Mouse (Mus musculus) heart, postnatal 36 days (tissue): ENCODE data around the gene Lhpp. TPM values are rescaled to one million over a fixed set of nuclear protein-coding genes. Genes with fewer than 3 reads are reported as not detected.

Experiments used
- DNase-seq, 2 experiments: peaks; one replicate each; pipeline ENCODE4 v3.0.0; 2021 to 2022
- intact Hi-C: fragments of 180-260 bp; cut with DNase I; formaldehyde crosslinking; loops from one replicate; pipeline ENCODE4 v1.15.1; 2025
- total RNA-seq, 2 experiments: library from RNA; stranded (reverse); gene quantifications; 2 replicates each; pipeline ENCODE4 v1.2.3; 2021

Lhpp gene
- 10 to 100 TPM; 14.2 to 15.0 TPM for total RNA-seq

- DNase-seq = peak; percentile 79 to 83
- intact Hi-C loops = no loop called here
These were observed at the start of gene Lhpp for GRCm38 (mm10) chr7:132610468-132611318. Gene Lhpp (plus strand): TSS chr7:132610638.

GRCm38 (mm10) chr7:132565831-132566230 is 44.6 kb upstream of the Lhpp start:
- no peak for DNase-seq
- intact Hi-C loops = no loop called here

- DNase-seq = peak; percentile 28 to 42
- intact Hi-C loops = no loop called here
These were observed 41.6 kb upstream of the Lhpp start for GRCm38 (mm10) chr7:132568817-132569216.

DNA sequence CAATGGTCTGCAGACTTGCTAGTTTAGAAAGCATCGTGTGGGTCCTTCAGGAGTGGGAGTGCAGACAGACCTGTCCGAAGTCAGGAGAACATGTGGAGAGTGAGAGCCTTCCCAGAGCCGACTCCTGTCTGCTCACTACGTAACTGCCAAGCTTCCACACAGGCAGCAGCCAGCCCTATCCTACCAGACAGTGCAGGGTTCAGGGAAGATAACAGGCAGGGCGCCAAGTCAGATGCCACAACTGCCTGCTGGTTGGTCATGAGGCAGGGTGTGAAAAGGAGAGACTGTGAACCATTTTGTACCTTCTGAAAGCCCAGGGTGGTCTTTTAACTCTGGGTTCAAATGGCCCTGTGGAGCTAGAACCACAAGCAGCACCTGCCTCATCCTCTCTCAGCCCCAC is 40.4 kb upstream of the Lhpp start:
- intact Hi-C loops = loop anchor here (10.0 kb wide), 1 partner anchor 145 kb away; no protein-coding TSS in a partner anchor
- DNase-seq = peak in 1 of 2 experiments; percentile 40

DNA sequence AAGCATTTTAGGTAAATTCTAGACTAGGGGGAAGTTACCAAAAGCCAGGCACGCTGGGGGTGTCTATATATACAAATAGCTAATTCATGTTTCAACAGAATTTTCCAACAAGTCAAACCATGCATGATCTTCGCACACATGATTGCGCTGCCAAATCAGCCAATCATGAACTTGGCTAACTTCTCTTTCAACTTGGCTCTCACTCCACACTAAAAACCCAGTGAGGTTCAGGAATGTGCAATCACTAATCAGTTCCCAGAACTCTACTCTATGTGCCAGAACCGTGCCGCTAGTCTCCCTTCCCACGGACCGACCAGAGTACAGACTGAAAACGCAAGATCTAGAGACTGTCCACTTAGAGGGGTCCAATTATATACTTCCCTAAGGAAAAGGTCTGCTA is 39.0 kb upstream of the Lhpp start:
- no peak for DNase-seq
- intact Hi-C loops = loop anchor here (10.0 kb wide), 1 partner anchor 143 kb away; no protein-coding TSS in a partner anchor

DNA sequence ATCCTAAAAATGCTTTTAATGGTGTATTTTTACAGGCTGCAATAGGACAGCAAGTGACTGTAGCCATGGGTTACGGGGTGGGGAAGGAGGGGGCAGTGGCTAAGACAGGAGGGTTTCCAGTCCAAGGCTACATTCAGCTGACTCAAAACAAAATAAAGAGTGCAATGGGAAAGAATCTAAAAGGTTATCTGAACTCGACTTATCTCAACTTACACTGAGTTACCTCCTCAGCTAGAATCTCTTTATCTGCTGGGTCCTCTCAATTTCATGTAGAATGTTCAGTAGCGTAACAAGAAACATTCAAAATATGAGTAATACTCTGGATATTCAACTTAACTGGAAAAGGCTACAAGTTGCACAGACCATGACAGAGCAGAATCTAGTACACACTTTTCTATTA is 37.7 kb upstream of the Lhpp start:
- no peak for DNase-seq
- intact Hi-C loops = loop anchor here (10.0 kb wide), 1 partner anchor 142 kb away; no protein-coding TSS in a partner anchor

DNA sequence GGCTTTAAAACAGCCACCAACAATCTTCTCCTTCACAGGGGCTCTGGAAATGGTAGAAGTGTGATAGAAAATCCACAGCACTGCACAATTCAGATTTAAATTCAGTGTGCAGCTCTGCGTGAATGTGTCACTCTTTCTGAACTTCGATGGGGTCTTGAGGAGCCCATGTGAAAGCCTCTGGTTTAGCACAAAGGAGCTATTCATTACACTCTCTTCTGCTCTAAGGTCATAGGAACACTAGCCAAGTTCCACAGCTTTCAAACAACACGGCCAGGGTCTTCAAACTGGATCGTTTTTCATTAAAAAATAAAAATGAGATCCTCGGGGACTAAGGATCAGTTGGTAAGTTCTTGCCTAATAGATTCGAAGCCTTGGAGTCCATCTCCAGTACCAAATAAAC is 37.2 kb upstream of the Lhpp start:
- intact Hi-C loops = loop anchor here (10.0 kb wide), 1 partner anchor 142 kb away; no protein-coding TSS in a partner anchor
- no peak for DNase-seq

DNA sequence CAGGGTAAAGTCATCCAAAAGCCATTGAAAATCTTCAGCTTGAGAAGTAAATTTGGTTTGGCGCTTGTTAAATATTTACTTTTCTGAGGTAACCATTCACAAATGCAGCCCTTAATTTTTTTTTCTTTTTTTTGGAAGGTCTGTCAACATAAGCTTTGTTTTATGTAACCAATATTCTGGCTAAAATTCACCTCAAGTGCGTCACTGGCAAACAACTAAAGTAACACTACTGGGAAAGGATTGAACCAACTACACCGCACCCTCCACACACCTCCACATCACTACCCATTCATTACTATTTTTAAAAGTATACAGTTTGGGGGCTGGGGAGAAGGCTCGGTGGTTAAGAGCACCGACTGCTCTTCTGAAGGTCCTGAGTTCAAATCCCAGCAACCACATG is 35.8 kb upstream of the Lhpp start:
- DNase-seq = no peak
- intact Hi-C loops = loop anchor here (1.0 to 10.0 kb wide), 4 partner anchors 15 to 238 kb away; partner anchors contain the start of gene Fam53b

DNA sequence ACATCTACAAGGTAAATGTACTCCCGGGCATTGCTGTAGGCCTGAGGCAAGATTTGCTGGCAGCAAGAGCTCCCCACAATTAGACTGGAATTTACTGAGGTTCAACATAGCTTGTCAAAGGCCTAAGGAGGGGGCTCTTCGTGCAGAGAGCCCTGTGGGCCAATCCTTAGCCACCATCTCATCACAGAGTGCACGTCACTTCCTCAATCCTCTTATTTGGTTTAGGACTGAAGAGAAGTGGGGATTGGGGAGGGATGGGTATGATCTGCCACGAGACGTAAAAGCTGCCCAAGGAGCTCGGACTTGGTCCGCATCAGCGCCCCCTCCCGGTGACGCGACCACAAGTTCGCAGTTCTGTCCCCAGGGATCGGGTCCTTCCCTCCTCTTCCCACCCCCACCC is 34.8 kb upstream of the Lhpp start:
- intact Hi-C loops = loop anchor here (1.0 to 10.0 kb wide), 4 partner anchors 16 to 237 kb away; partner anchors contain the start of gene Fam53b
- peak in 1 of 2 experiments; percentile 88 for DNase-seq

- intact Hi-C loops = loop anchor here (5.0 to 10.0 kb wide), 2 partner anchors 139 to 236 kb away; partner anchors contain the start of gene Fam53b
- DNase-seq = peak; percentile 91 to 94
These were observed 34.3 kb upstream of the Lhpp start, which contains the start of gene Oat for GRCm38 (mm10) chr7:132576116-132576650. Gene Oat (minus strand): TSS chr7:132576398.

GRCm38 (mm10) chr7:132576891-132577290 is 33.5 kb upstream of the Lhpp start:
- DNase-seq = no peak

DNA sequence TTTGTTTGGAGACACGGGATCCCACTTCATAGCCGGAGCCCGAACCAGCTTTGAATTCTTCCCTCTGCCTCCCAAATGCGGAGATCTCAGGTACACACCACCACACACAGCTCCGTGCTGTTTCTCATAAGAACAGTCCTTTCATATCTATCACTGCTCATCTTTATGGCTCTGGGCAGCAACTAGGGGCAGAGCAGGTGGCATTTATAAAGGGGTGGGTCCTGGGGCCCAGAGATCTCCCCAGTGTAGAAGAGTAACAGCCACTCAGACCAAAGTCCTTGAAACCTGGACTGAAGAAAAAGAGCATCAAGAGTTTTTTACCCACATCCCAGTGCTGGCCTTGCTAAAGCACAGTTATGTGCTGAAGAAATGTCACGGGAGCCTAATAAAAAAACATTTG is 29.9 kb upstream of the Lhpp start:
- no peak for DNase-seq
- intact Hi-C loops = no loop called here

More at GRCm38 (mm10) chr7:132576891-132577290, 33.5 kb upstream of the Lhpp start:
- intact Hi-C loops = loop anchor here (5.0 to 10.0 kb wide), 2 partner anchors 138 to 235 kb away; partner anchors contain the start of gene Fam53b

GRCm38 (mm10) chr7:132581441-132581840 is 29.0 kb upstream of the Lhpp start:
- intact Hi-C loops = no loop called here

DNA sequence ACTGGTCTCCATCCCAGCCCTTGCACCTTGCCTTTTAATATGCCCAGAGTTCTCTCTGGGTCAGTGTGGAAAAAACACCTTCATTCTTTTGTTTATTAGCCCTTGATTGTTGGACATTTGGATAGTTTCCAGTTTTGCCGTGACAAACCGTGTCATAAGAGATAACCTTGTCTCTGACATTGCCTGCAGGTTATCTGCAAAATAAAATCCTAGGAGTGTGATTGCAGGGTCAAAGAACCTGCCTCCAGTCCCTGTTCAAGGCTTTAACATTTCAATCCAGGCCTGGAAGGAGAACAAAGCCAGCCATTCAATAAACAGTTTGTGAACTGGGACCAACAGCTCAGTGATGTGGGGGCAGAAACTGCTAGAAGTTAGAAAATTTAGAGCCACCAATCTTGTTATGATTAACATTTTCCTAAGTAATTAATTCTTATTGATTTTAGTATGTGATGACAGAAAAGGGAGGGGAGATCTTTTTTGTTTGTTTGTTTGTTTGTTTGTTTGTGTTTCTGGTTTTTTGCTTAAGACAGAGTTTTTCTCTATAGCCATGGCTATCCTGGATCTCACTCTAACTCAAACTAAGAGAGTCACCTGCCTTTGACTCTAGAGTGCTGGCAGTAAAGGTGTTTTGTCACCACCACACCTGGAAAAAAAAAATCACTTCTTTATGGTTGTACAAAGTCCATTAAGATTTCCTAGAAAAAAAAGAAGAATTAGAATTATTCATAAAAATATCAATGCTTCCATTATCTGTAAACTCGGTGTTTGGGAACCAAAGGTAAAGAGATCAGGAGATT is 24.5 kb upstream of the Lhpp start:
- intact Hi-C loops = no loop called here
- DNase-seq = no peak

More at GRCm38 (mm10) chr7:132581441-132581840, 29.0 kb upstream of the Lhpp start:
- DNase-seq = no peak

- no peak for DNase-seq
- intact Hi-C loops = no loop called here
These were observed 23.3 kb upstream of the Lhpp start for GRCm38 (mm10) chr7:132587167-132587566.

DNA sequence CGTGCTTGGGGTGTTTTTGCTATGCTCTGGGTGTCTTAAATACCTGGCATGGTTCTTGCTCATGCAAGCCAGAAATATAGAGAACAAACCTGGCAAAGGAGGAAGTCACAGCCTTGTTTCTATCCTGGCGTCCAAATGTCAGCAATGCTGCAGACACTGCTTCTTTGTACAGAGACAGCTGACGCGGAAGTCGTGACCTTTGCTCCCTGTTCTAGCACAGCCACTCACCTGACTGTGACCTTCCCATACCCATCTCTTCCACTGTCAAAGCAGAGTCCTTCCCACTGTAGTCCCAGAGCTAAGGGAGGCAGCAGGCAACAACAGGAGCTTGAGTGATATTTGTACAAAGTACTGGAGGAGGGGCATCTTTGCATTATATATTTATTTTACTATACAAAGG is 20.8 kb upstream of the Lhpp start:
- DNase-seq = no peak
- intact Hi-C loops = no loop called here

DNA sequence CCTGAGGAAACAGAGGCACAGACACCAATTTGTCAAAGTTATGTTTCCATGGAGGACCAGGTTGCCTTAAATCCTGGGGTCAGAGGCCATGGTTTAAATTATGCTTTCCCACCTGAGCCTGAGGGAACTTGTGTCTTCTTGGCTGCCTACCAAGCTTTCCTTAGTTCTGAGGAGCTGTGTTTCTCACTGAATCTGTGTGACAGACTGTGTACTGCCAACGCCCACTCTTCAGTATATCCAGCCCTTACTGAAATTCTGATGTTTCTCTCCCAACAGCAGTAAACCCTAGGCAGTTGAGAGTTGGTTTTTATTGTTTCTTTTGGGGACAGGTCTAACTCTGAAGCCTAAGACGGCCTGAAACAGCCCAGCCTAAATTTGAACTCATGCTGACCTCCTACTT is 16.7 kb upstream of the Lhpp start:
- DNase-seq = no peak
- intact Hi-C loops = no loop called here

DNA sequence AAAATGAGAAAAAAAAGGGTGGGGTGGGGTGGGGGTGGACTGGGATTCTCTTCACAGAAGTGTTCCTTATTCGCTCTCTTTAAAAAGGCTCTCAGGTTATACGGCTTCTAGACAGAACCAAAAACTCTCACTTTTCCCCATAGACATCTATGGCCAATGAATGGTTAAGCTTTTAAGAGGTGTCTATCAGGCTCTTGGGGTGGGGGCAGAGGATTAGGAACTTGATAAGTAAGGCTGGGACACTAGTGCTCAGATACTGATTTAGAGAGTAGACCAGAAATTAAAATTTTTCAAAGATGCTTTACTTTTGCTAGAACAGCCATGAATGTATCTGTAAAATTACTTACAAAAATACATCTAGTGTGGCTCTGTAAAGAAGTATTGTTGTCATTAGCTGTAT is 16.1 kb upstream of the Lhpp start:
- no peak for DNase-seq
- intact Hi-C loops = no loop called here

DNA sequence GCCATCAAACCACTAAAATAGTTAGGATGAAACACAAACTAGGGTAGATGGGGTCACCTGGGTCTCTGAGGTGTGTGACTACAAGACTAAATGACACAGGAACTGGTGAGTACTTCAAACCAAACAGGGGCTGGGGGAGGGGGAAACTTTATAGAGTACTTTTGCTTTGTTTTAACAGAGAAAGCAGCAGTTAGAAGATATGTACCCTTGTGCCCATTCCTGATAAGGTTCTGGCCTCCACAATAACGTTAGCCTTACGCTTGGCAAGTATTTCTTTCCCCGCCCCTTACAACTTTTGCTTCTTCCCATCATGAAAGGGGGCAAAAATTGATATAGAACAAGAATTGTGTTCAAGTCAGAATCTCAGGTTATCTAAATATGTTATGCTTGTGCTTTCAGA is 14.7 kb upstream of the Lhpp start:
- intact Hi-C loops = no loop called here
- no peak for DNase-seq

DNA sequence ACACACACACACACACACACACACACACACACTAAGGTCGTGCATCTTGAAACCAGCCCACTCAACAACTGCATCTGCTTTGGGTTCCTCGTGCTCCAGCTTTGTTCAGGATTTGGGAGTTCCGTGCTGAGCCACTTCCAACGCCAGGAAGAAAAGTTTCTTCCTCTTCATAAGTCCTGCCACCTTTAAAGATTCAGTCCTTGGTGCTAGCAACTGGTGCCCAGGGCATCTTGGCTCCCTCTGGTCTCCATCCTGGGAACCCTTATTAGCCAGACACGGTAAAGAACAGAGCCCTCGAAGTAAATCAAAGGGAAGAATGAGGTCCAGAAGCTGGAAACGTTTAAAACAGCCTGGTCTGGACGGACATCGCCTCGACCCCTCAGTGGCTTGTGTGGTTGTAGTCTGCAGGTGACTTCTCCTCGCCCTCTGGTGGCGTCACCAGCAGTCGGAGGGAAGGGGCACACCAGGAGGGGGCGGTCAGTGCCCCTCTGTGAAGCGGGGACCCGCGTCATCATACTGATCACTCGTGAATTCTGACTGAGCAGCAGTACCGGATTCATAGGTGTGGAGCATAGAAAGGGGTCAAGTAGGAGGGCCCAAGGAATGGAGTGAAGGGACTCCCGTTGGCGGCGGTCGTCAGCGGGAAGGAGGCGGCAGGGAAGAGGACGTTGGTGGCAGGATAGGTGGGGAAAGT is 13.7 kb upstream of the Lhpp start:
- intact Hi-C loops = no loop called here
- DNase-seq = no peak
